Mouse (Mus musculus): Measurements from ENCODE around the gene Vmn1r158. TPM values are rescaled to one million over a fixed set of nuclear protein-coding genes. Genes with fewer than 3 reads are reported as not detected.
"Not testable (repeated sequence)": the region's sequence is repeated elsewhere in the genome, so short reads cannot be mapped to it uniquely, and the experiment has no call there.

Gene Vmn1r158
- total RNA-seq (2014; rRNA removed): not detected in 2 replicates
- polyA plus RNA-seq (2012; rRNA removed): not detected in 2 replicates

DNA sequence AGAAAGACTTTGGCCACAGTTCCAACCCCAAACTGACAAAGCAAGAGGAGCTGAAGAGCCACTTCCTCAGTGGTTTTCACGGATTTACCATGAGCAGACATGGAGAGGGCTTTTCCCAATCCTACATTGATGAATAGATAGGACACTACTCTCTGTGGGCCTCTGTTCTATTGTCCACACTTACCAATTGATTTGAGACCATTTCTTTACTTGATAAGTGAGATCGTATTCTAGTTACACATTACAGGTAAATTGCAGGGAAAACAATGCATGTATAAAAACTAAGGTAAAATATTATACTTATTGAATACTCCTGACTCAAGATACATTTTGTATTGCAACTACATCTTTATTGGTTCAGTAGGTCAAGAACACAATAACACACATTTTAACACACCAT, at the start of gene Vmn1r158:
Gene Vmn1r158 (minus strand): TSS at position 101 of the 400 bp plus-strand sequence.
- DNase-seq (ENCODE audit: extremely low read depth, low read depth, low spot score); H3K27ac ChIP-seq (replicated peaks; ENCODE audit: insufficient read depth, low read depth, low read length); H3K36me3 ChIP-seq (ENCODE audit: control insufficient read depth, insufficient read depth, low read length); H3K79me2 ChIP-seq (ENCODE audit: control insufficient read depth, insufficient read depth, low read length); H3K4me1 ChIP-seq (ENCODE audit: control insufficient read depth, insufficient read depth, low read length); H3K27me3 ChIP-seq (ENCODE audit: control insufficient read depth, insufficient read depth, low read length); H3K4me3 ChIP-seq (ENCODE audit: insufficient read depth, low read depth, low read length); H3K9ac ChIP-seq (ENCODE audit: low read depth, low read length): not testable (repeated sequence)
- 41% methylated on average over 2 of the region's 2 CpGs for WGBS

DNA sequence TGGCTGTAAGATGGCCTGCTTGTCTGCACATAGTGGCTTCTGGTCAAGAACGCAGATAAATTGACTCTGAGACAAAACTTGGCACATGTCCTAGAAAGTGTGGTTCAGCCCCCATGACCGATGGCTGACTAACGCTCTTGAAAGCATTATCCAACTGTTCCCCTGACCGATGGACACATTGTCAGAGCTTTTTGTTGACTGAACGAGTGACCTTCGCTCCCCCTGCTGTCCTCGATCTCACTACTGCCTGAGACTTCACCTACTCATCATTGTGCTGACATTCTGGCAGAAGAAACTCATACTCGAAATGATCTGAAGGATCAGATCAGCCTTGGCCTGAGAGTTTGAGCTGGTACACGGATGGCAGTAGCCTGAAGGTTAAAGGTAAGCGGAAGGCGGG, 14.6 kb downstream of the Vmn1r158 start:
- H3K9ac ChIP-seq (ENCODE audit: low read depth, low read length); H3K27ac ChIP-seq (replicated peaks; ENCODE audit: insufficient read depth, low read depth, low read length); H3K79me2 ChIP-seq (ENCODE audit: control insufficient read depth, insufficient read depth, low read length); H3K36me3 ChIP-seq (ENCODE audit: control insufficient read depth, insufficient read depth, low read length); H3K4me3 ChIP-seq (ENCODE audit: insufficient read depth, low read depth, low read length); H3K4me1 ChIP-seq (ENCODE audit: control insufficient read depth, insufficient read depth, low read length); DNase-seq (ENCODE audit: extremely low read depth, low read depth, low spot score); H3K27me3 ChIP-seq (ENCODE audit: control insufficient read depth, insufficient read depth, low read length): not testable (repeated sequence)
- WGBS: 65% methylated on average over 7 of the region's 11 CpGs

DNA sequence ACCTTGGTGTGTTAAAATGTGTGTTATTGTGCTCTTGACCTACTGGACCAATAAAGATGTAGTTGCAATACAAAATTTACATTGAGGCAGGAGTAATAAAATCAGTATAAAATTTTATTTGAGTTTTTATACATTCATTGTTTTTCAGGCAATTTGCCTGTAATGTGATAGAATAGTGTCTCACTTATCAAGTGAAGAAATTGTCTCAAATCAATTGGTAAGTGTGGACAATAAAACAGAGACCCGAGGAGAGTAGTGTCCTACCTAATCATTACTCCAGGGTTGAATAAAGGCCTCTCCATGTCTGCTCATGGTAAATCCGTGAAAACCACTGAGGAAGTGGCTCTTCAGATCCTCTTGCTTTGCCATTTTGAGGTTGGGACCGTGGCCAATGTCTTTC, 29.2 kb downstream of the Vmn1r158 start, which contains the start of gene Vmn1r157:
Gene Vmn1r157 (plus strand): TSS at position 301 of the 400 bp plus-strand sequence.
- not testable (repeated sequence) for H3K27me3 ChIP-seq (ENCODE audit: control insufficient read depth, insufficient read depth, low read length); H3K9ac ChIP-seq (ENCODE audit: low read depth, low read length); H3K4me1 ChIP-seq (ENCODE audit: control insufficient read depth, insufficient read depth, low read length); H3K4me3 ChIP-seq (ENCODE audit: insufficient read depth, low read depth, low read length); DNase-seq (ENCODE audit: extremely low read depth, low read depth, low spot score); H3K79me2 ChIP-seq (ENCODE audit: control insufficient read depth, insufficient read depth, low read length); H3K27ac ChIP-seq (replicated peaks; ENCODE audit: insufficient read depth, low read depth, low read length); H3K36me3 ChIP-seq (ENCODE audit: control insufficient read depth, insufficient read depth, low read length)
- WGBS: 23% methylated on average over 2 of the region's 3 CpGs

Other genes with a start within 250 kb of the Vmn1r158 start
- not detected in 2 replicates for gene Gm4201, start 225.4 kb downstream of the Vmn1r158 start, total RNA-seq (2014; rRNA removed)
- gene Gm4201, start 225.4 kb downstream of the Vmn1r158 start, polyA plus RNA-seq (2012; rRNA removed): not detected in 2 replicates
- gene Gm4565, start 202.7 kb downstream of the Vmn1r158 start, total RNA-seq (2014; rRNA removed): not detected in 2 replicates
- not detected in 2 replicates for gene Gm4565, start 202.7 kb downstream of the Vmn1r158 start, polyA plus RNA-seq (2012; rRNA removed)
- not detected in 2 replicates for gene Vmn1r155, start 132.8 kb downstream of the Vmn1r158 start, total RNA-seq (2014; rRNA removed)
- not detected in 2 replicates for gene Vmn1r155, start 132.8 kb downstream of the Vmn1r158 start, polyA plus RNA-seq (2012; rRNA removed)
- gene Gm8693, start 98.5 kb downstream of the Vmn1r158 start, total RNA-seq (2014; rRNA removed): not detected in 2 replicates
- not detected in 2 replicates for gene Gm8693, start 98.5 kb downstream of the Vmn1r158 start, polyA plus RNA-seq (2012; rRNA removed)
- not detected in 2 replicates for gene Gm4567, start 71.1 kb downstream of the Vmn1r158 start, total RNA-seq (2014; rRNA removed)
- gene Gm4567, start 71.1 kb downstream of the Vmn1r158 start, polyA plus RNA-seq (2012; rRNA removed): not detected in 2 replicates
- gene Vmn1r157, start 29.1 kb downstream of the Vmn1r158 start, total RNA-seq (2014; rRNA removed): not detected in 2 replicates
- gene Vmn1r157, start 29.1 kb downstream of the Vmn1r158 start, polyA plus RNA-seq (2012; rRNA removed): not detected in 2 replicates
- gene Vmn1r159, start 52.8 kb upstream of the Vmn1r158 start, total RNA-seq (2014; rRNA removed): not detected in 2 replicates
- gene Vmn1r159, start 52.8 kb upstream of the Vmn1r158 start, polyA plus RNA-seq (2012; rRNA removed): not detected in 2 replicates
- not detected in 2 replicates for gene Vmn1r160, start 80.4 kb upstream of the Vmn1r158 start, total RNA-seq (2014; rRNA removed)
- not detected in 2 replicates for gene Vmn1r160, start 80.4 kb upstream of the Vmn1r158 start, polyA plus RNA-seq (2012; rRNA removed)
- not detected in 2 replicates for gene Gm4214, start 193.9 kb upstream of the Vmn1r158 start, total RNA-seq (2014; rRNA removed)
- gene Gm4214, start 193.9 kb upstream of the Vmn1r158 start, polyA plus RNA-seq (2012; rRNA removed): not detected in 2 replicates
- not detected in 2 replicates for gene Gm4216, start 229.1 kb upstream of the Vmn1r158 start, total RNA-seq (2014; rRNA removed)
- not detected in 2 replicates for gene Gm4216, start 229.1 kb upstream of the Vmn1r158 start, polyA plus RNA-seq (2012; rRNA removed)